Mouse (Mus musculus): Measurements from ENCODE around the gene Xaf1. TPM values are rescaled to one million over a fixed set of nuclear protein-coding genes. Genes with fewer than 3 reads are reported as not detected.

Gene Xaf1
- total and polyA plus RNA-seq, 3 experiments: 2.5 to 9.6 (median 4.1) TPM

DNA sequence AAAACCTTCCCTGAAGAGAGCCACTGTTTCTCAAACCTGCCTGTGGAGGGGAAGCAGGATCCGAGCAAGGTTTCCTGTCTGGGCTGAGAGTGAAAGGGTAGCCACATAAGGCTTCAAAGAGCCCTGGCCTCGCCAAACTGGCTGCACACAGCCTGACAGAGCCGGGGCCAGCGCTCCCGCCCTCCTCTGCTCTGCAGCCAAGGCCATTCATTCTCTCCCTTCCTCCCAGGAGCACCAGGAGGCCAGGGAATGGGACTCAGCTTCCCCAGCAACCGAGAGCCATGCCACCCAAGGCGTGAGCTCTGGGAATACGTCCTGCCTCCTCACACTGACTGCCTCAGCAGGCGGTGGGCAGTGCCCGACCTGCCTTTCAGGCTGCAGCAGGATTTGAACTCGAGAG is 35.9 kb upstream of the Xaf1 start:
- Histone ChIP-seq H3K4me2 (ENCODE audit: insufficient read depth, low read depth, poor library complexity, severe bottlenecking) (no peak overlapping the region), H3K4me3 (replicated peaks in 1 of 3; ENCODE audit: low read depth in 2 of 3, low read length in 2 of 3, poor library complexity in 1 of 3) (no peak overlapping the region), H3K27ac (ENCODE audit: insufficient read depth, low read depth) (no peak overlapping the region), H3K4me1 (ENCODE audit: control insufficient read depth in 1 of 2, insufficient read depth in 2 of 2) (peaks cover 5 to 7% of the 10 kb centered on the region in 2 experiments), H3K36me3 (replicated peaks in 1 of 2; ENCODE audit: control insufficient read depth in 1 of 2, insufficient read depth in 1 of 2, low read length in 1 of 2) (no peaks in the 10 kb centered on the region), H3K9me3 (replicated peaks; ENCODE audit: low read length) (no peaks in the 10 kb centered on the region), H3K9ac (ENCODE audit: insufficient read depth, low read depth) (no peak overlapping the region), H3K79me2 (replicated peaks; ENCODE audit: control insufficient read depth, extremely low read depth, insufficient read depth, poor library complexity, severe bottlenecking) (no peaks in the 10 kb centered on the region), H3K27me3 (replicated peaks) (peaks cover 40% of the 10 kb centered on the region)
- TF ChIP-seq BHLHE40 (IDR thresholded peaks at IDR 0.05; ENCODE audit: low read depth, low read length): no peak
- dilution Hi-C loops (cut with MboI; ENCODE audit: extremely low pct_ligation_motif_present, extremely low pct_unique_long_range_greater_than_20kb, low sequenced_read_pairs): no loop called here
- DNase-seq (ENCODE audit: extremely low read depth): no peak
- in situ Hi-C loops (cut with MboI; ENCODE audit: low pct_ligation_motif_present, low pct_unique_long_range_greater_than_20kb, low sequenced_read_pairs): no loop called here

DNA sequence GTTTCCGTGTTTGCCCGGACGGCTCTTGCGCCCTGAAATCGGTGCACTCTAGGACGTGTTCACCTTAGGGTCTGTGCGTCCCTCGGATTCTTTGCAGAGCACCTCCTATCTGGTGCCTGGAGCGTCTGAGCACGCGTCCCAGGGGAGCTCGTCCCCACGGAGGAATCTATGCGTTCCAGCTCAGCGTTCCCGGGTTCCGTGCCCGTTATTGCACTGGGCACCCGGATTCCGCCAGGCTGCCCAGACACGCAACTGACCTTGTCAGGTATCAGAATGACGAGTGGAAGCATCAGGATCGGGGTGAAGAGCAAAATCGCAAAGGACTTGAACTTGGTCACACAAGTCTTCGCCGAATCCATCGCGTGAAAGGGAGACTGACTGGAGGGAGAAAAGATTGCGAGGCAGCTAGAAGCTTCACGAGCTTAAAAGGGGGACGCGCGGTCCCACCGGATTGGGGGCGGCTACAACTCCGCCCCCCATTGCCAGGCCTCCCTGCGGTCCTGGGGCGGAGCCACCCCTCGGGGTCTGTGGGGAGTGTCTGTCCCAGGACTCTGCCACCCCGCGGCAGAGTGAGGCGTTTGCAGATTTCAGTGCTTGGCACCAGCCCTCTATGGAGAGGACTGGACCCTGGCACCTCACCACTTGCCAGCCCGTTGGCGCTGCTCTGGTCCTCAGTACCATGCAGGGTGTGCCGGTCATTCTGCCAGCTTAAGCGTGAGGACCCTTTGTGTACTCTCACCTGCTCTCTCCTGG is 35.0 kb upstream of the Xaf1 start:
- dilution Hi-C loops (cut with MboI; ENCODE audit: extremely low pct_ligation_motif_present, extremely low pct_unique_long_range_greater_than_20kb, low sequenced_read_pairs): no loop called here
- Histone ChIP-seq H3K4me1 (ENCODE audit: control insufficient read depth in 1 of 2, insufficient read depth in 2 of 2) (peaks cover 5 to 7% of the 10 kb centered on the region in 2 experiments), H3K27me3 (replicated peaks) (peaks cover 40% of the 10 kb centered on the region), H3K27ac (ENCODE audit: insufficient read depth, low read depth) (no peak overlapping the region), H3K9me3 (replicated peaks; ENCODE audit: low read length) (no peaks in the 10 kb centered on the region), H3K79me2 (replicated peaks; ENCODE audit: control insufficient read depth, extremely low read depth, insufficient read depth, poor library complexity, severe bottlenecking) (no peaks in the 10 kb centered on the region), H3K4me2 (ENCODE audit: insufficient read depth, low read depth, poor library complexity, severe bottlenecking) (peak overlapping the region; percentile 59), H3K9ac (ENCODE audit: insufficient read depth, low read depth) (no peak overlapping the region), H3K4me3 (replicated peaks in 1 of 3; ENCODE audit: low read depth in 2 of 3, low read length in 2 of 3, poor library complexity in 1 of 3) (peak overlapping the region in 2 of 3 experiments; percentile 2 to 22), H3K36me3 (replicated peaks in 1 of 2; ENCODE audit: control insufficient read depth in 1 of 2, insufficient read depth in 1 of 2, low read length in 1 of 2) (no peaks in the 10 kb centered on the region)
- in situ Hi-C loops (cut with MboI; ENCODE audit: low pct_ligation_motif_present, low pct_unique_long_range_greater_than_20kb, low sequenced_read_pairs): no loop called here
- TF ChIP-seq RAD21 (IDR thresholded peaks at IDR 0.05; ENCODE audit: low read depth, low read length) (peak; percentile 26), POLR2A (IDR thresholded peaks at IDR 0.05; ENCODE audit: low read depth, low read length) (no peak), SMC3 (IDR thresholded peaks at IDR 0.05; ENCODE audit: low read depth, low read length) (peak; percentile 76), UBTF (IDR thresholded peaks at IDR 0.05; ENCODE audit: low read depth, low read length) (no peak), MAFK (IDR thresholded peaks at IDR 0.05; ENCODE audit: insufficient replicate concordance, low read length) (no peak), ZNF384 (IDR thresholded peaks at IDR 0.05; ENCODE audit: low read depth, low read length) (no peak), KAT2A (IDR thresholded peaks at IDR 0.05; ENCODE audit: insufficient replicate concordance, low read length) (no peak), CTCF (conservative IDR thresholded peaks at IDR 0.05 in 1 of 2, IDR thresholded peaks at IDR 0.05 in 1 of 2; ENCODE audit: low read depth in 2 of 2, low read length in 2 of 2) (peak in 1 of 2 experiments; percentile 72; a peak in 2 of 4 replicates)
- peak; percentile 35 for DNase-seq (ENCODE audit: extremely low read depth)

DNA sequence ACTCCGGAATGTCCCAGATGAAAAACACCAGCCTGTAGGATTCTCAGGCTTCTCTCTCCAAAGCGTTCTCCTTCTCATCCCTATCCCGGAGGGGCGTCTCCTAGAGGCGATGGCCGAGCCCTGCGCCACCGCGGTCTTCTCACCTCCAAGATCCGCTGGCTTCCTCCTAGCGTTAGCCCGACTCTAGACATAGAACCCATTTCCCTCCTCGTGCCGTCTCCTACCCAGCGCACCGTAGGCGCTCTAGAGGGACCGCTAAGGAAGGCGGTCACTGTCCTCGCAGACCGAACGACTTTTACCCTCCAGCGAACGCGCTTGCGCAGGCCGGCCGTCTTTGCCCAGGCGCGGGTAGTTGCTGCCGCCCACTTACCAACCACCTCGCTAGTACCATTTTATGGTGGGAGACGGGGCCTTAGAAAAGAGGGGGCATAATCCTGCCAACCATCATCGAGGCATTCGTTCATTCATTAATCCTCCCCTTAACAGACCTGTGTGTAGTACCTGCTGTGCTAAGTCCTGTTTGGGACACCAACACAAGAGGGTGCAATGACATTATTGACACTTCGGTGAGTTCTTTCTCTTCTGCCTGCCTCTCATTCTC is 34.4 kb upstream of the Xaf1 start, which contains the start of gene Slc13a5:
Gene Slc13a5 (minus strand): TSS at position 263 of the 601 bp plus-strand sequence.
- peak within 1 kb of the TSS; percentile 59 for H3K4me2 ChIP-seq (ENCODE audit: insufficient read depth, low read depth, poor library complexity, severe bottlenecking)
- H3K9me3 ChIP-seq (replicated peaks; ENCODE audit: low read length): no peaks in the 10 kb centered on the region
- H3K9ac ChIP-seq (ENCODE audit: insufficient read depth, low read depth): no peak within 1 kb of the TSS
- no peak for TF ChIP-seq POLR2AphosphoS2 (IDR thresholded peaks at IDR 0.05; ENCODE audit: low read depth, low read length)
- no peak for TF ChIP-seq BHLHE40 (IDR thresholded peaks at IDR 0.05; ENCODE audit: low read depth, low read length)
- no peak for TF ChIP-seq ELF1 (IDR thresholded peaks at IDR 0.05; ENCODE audit: low read depth, low read length)
- TF ChIP-seq ZC3H11A (IDR thresholded peaks at IDR 0.05; ENCODE audit: low read depth, low read length): no peak
- no peak for TF ChIP-seq UBTF (IDR thresholded peaks at IDR 0.05; ENCODE audit: low read depth, low read length)
- peak; percentile 63 for TF ChIP-seq NRF1 (IDR thresholded peaks at IDR 0.05; ENCODE audit: low read depth, low read length)
- no peak for TF ChIP-seq USF2 (conservative IDR thresholded peaks at IDR 0.05; ENCODE audit: low read depth, low read length)
- peak in 1 of 2 experiments; percentile 4; a peak in 1 of 4 replicates for TF ChIP-seq CTCF (conservative IDR thresholded peaks at IDR 0.05 in 1 of 2, IDR thresholded peaks at IDR 0.05 in 1 of 2; ENCODE audit: low read depth in 2 of 2, low read length in 2 of 2)
- TF ChIP-seq NELFE (IDR thresholded peaks at IDR 0.05; ENCODE audit: low read depth, low read length): no peak
- TF ChIP-seq RCOR1 (conservative IDR thresholded peaks at IDR 0.05; ENCODE audit: low read depth, low read length): no peak
- TF ChIP-seq JUN (IDR thresholded peaks at IDR 0.05; ENCODE audit: insufficient read depth, low read depth, low read length): no peak
- TF ChIP-seq MAZ (IDR thresholded peaks at IDR 0.05; ENCODE audit: low read depth, low read length): no peak
- no peak for DNase-seq (ENCODE audit: extremely low read depth)
- H3K27me3 ChIP-seq (replicated peaks): peaks cover 39% of the 10 kb centered on the region
- dilution Hi-C loops (cut with MboI; ENCODE audit: extremely low pct_ligation_motif_present, extremely low pct_unique_long_range_greater_than_20kb, low sequenced_read_pairs): no loop called here
- peak within 1 kb of the TSS in 2 of 3 experiments; percentile 2 to 22 for H3K4me3 ChIP-seq (replicated peaks in 1 of 3; ENCODE audit: low read depth in 2 of 3, low read length in 2 of 3, poor library complexity in 1 of 3)
- peaks cover 5 to 7% of the 10 kb centered on the region in 2 experiments for H3K4me1 ChIP-seq (ENCODE audit: control insufficient read depth in 1 of 2, insufficient read depth in 2 of 2)
- H3K79me2 ChIP-seq (replicated peaks; ENCODE audit: control insufficient read depth, extremely low read depth, insufficient read depth, poor library complexity, severe bottlenecking): no peaks in the 10 kb centered on the region
- H3K27ac ChIP-seq (ENCODE audit: insufficient read depth, low read depth): no peak within 1 kb of the TSS
- in situ Hi-C loops (cut with MboI; ENCODE audit: low pct_ligation_motif_present, low pct_unique_long_range_greater_than_20kb, low sequenced_read_pairs): no loop called here
- H3K36me3 ChIP-seq (replicated peaks in 1 of 2; ENCODE audit: control insufficient read depth in 1 of 2, insufficient read depth in 1 of 2, low read length in 1 of 2): no peaks in the 10 kb centered on the region

All from CH12.LX (cell line).